Mouse (Mus musculus): ENCODE measurements around the gene Sh3glb2.

DNA sequence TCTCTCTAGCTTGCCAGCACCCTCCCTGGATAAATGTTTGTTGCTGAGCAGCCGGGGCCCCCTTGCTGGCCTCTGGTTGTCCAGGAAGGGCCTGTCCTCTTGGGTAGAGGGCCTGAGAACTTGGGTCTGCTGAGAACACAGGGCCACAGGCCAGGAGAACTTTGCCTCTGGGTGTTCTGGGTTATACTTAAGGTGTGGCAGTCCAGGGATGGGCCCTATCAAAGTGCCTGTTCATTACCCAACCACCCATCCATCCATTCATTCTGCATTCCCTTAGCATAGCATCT is 34.2 kb upstream of the Sh3glb2 start:
- TF ChIP-seq CTCF (IDR thresholded peaks at IDR 0.05; ENCODE audit: extremely low read depth, insufficient read depth, insufficient read length, insufficient replicate concordance) (no peak), POLR2A (IDR thresholded peaks at IDR 0.05; ENCODE audit: low read depth, low read length) (no peak)

All from spleen, adult 2 months (tissue).